Mouse (Mus musculus) spleen, adult 10 weeks (tissue): ENCODE results near the gene Mtif2. TPM values are rescaled to one million over a fixed set of nuclear protein-coding genes. Genes with fewer than 3 reads are reported as not detected.

ENCODE experiments used
- polyA plus RNA-seq: library from polyadenylated mRNA; stranded (reverse); fragments of 350-450 nt; fragmentation: Illumina TruSeq; extraction: RNeasy Lipid Tissue Mini Kit (QIAGEN cat#74804); gene quantifications from one replicate; pipeline ENCODE4 v1.2.3, GENCODE M21; 2015; ENCODE audit warnings: low replicate concordance; ENCODE audit not compliant: insufficient read depth

The Mtif2 gene
- polyA plus RNA-seq: 52.8 TPM

DNA sequence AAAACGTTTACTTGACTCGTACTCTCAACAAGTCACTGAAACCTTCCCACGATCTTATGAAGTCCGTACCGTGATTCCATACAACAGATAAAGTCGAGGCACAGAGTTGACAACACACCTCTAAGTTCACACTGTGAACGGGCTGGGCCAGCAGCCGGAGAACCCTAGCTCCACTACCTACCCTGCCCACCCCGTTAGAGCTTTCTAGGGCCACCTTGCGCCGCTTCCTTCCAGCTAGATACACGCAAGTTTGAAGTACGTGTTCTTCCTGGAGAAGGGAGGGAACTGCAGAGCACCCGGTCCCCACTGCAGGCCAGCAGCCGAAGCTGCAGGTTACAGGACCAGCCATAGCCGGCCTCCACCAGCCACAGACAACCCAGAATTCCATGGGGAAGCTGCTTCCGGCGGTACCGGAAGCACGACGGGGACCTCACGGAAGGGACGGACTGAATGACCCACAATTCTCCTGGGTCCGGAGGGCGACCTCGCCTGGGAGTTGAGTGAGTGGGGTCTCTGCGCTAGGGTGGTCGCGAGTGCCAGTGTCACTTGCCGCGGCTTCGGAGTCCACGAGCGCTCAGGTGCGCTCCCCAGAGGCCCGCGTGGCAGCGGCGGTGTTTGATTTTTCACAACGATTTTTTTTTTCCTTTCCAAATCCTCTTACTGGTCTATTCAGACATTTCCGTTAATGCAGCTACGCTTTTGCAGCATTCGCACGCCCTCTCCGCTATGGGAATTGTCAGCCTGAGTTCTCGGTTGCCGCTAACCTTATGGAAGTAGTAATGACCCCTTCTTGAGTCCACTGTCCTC, at the start of gene Mtif2:
Mtif2 (plus strand) TSS at position 421 of the 807 bp plus-strand sequence.

DNA sequence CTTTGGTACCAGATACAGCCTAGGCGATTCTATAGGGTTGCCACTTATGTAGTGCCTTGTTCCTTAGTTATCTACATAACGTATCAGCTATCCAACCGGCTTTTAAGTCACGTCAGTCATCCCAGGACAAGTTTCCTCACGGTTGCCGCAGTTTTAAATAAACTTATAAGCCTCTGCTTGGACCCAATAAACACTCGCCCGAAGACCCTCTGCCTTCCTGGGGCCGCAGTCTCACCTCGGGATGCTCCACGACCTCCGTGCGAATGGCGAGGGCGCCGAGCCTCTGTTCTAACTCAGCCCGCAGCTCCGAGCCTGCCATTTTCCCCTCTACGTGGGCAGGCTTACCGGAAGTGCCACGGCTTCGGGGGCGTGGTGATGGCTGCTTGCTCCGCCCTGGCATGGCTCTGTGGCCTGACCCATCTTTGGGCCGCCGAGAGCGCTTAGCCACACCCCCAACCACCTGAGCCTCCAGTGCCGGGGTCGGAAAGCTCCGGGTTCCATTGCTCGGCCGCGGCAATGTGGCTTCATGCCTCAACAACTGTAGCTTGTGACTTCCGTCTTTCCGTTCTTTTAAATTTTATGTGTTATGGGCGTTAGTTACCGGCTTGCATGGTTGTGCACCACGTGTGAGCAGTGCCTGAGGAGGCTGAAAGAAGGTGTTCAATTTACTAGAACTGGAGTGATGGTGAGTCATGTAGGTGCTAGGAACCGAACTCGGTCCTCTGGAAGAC, 11.4 kb upstream of the Mtif2 start, which contains the start of gene Prorsd1:
Prorsd1 (minus strand) TSS at position 352 of the 731 bp plus-strand sequence.

DNA sequence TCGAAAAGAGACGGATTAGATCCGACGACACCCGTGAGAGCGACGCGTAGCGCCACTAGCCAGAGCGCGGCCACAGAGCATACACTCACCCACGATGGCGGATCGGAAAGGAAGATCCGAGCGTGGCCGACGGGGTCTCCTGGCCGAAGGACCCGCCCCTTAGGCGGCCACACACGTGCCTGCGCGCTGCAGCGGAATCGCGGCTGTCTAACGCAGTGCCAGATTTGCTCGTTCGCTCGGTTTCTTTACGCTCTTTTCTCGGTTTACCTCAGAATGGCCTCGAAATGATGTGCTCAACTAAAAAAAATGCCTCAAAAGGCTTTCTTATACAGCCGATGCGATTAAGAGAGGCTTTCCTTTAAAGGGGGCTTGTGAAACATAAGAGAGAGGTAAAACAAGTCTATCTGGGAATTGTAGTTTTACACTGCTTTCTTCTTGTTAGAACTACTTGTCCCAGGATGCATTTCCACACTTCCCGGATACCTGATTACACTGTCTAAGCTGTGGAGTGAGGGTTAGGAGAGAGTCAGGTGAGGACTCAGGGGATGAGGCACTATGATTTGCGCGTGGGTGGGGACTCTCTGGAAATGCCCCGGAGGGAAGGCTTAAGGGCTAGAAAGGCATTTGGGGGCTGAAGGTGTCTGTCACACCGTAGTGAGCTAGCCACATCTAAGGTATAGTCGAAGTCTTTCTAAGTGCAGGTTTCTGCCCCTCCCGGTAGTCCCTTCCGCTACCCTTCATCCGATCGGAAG, 21.7 kb downstream of the Mtif2 start, which contains the start of the genes Clhc1 and Rps27a:
Clhc1 (plus strand) TSS at position 199 of the 752 bp plus-strand sequence.
Rps27a (minus strand) TSS at position 358 of the 752 bp plus-strand sequence.

Other genes with a start within 250 kb of the Mtif2 start
- 22.0 TPM for gene Ccdc88a, start 152.8 kb upstream of the Mtif2 start, polyA plus RNA-seq
- 40.1 TPM for gene Prorsd1, start 11.4 kb upstream of the Mtif2 start, polyA plus RNA-seq
- 0.44 TPM for gene Clhc1, start 21.5 kb downstream of the Mtif2 start, polyA plus RNA-seq
- 3,880 TPM for gene Rps27a, start 21.7 kb downstream of the Mtif2 start, polyA plus RNA-seq
- 191 TPM for gene Rtn4, start 166.5 kb downstream of the Mtif2 start, polyA plus RNA-seq